Mouse (Mus musculus): ENCODE measurements around the gene Uchl3. TPM values are rescaled to one million over a fixed set of nuclear protein-coding genes. Genes with fewer than 3 reads are reported as not detected.

The Uchl3 gene
- polyA plus RNA-seq (2012; fragmentation: generic; extraction: Trizol): 38.9 TPM
- long read RNA-seq, experiment 1, partial matches to known transcripts: 3 of 109 reads
- long read RNA-seq, experiment 1, other reads (novel, unspliced or antisense): 102 of 109 reads
- long read RNA-seq, experiment 2, partial matches to known transcripts: 2 of 46 reads
- long read RNA-seq, experiment 2, other reads (novel, unspliced or antisense): 40 of 46 reads

- H3K79me3 ChIP-seq (ENCODE audit: low read depth): peaks cover 15% of the 10 kb centered on the region
- no peaks in the 10 kb centered on the region for H3K27me3 ChIP-seq (ENCODE audit: control insufficient read depth, insufficient read depth, insufficient read length)
- H3K36me3 ChIP-seq (ENCODE audit: control insufficient read depth, insufficient read depth): peaks cover 3% of the 10 kb centered on the region
- H3K4me3 ChIP-seq (ENCODE audit: insufficient read depth, poor library complexity, severe bottlenecking): peak within 1 kb of the TSS; percentile 83
- TF ChIP-seq USF1 (IDR thresholded peaks at IDR 0.05; ENCODE audit: low read depth): no peak
- peak; percentile 76 for TF ChIP-seq CTCF (IDR thresholded peaks at IDR 0.05; ENCODE audit: control insufficient read depth, insufficient read depth, insufficient read length)
- no peak for TF ChIP-seq MYOG (IDR thresholded peaks at IDR 0.05; ENCODE audit: control insufficient read depth, extremely low read depth, insufficient read length)
- TF ChIP-seq MAX (IDR thresholded peaks at IDR 0.05): peak; percentile 84
- no peak for TF ChIP-seq MYOD1 (IDR thresholded peaks at IDR 0.05; ENCODE audit: control insufficient read depth, insufficient read length, low read depth)
- no peak for TF ChIP-seq CEBPB (IDR thresholded peaks at IDR 0.05; ENCODE audit: low read depth)
- peak within 1 kb of the TSS; percentile 83 for H3ac ChIP-seq (ENCODE audit: control insufficient read depth, insufficient read length, low read depth)
- H3K79me2 ChIP-seq (ENCODE audit: control insufficient read depth, insufficient read depth): peaks cover 40% of the 10 kb centered on the region
Observed at GRCm38 (mm10) chr14:101653581-101654525, at the start of gene Uchl3. Gene Uchl3, plus strand, starts transcription at chr14:101653967.

- Histone ChIP-seq H3K79me3 (ENCODE audit: low read depth) (no peaks in the 10 kb centered on the region), H3K4me3 (ENCODE audit: insufficient read depth, poor library complexity, severe bottlenecking) (no peak overlapping the region), H3K36me3 (ENCODE audit: control insufficient read depth, insufficient read depth) (no peaks in the 10 kb centered on the region), H3K27me3 (ENCODE audit: control insufficient read depth, insufficient read depth, insufficient read length) (no peaks in the 10 kb centered on the region), H3ac (ENCODE audit: control insufficient read depth, insufficient read length, low read depth) (no peak overlapping the region), H3K79me2 (ENCODE audit: control insufficient read depth, insufficient read depth) (peaks cover 6% of the 10 kb centered on the region)
- no peak for TF ChIP-seq FOSL1 (IDR thresholded peaks at IDR 0.05; ENCODE audit: insufficient read depth, low read length, poor library complexity, severe bottlenecking)
- no peak for TF ChIP-seq CTCF (IDR thresholded peaks at IDR 0.05; ENCODE audit: control insufficient read depth, insufficient read depth, insufficient read length)
- TF ChIP-seq CEBPB (IDR thresholded peaks at IDR 0.05; ENCODE audit: low read depth): no peak
- TF ChIP-seq USF1 (IDR thresholded peaks at IDR 0.05; ENCODE audit: low read depth): no peak
- no peak for TF ChIP-seq MYOD1 (IDR thresholded peaks at IDR 0.05; ENCODE audit: control insufficient read depth, insufficient read length, low read depth)
- no peak for TF ChIP-seq MAX (IDR thresholded peaks at IDR 0.05)
Observed at GRCm38 (mm10) chr14:101605843-101606242, 47.9 kb upstream of the Uchl3 start.

- H3K79me3 ChIP-seq (ENCODE audit: low read depth): no peaks in the 10 kb centered on the region
- no peaks in the 10 kb centered on the region for H3K27me3 ChIP-seq (ENCODE audit: control insufficient read depth, insufficient read depth, insufficient read length)
- TF ChIP-seq CEBPB (IDR thresholded peaks at IDR 0.05; ENCODE audit: low read depth) (no peak), MYOD1 (IDR thresholded peaks at IDR 0.05; ENCODE audit: control insufficient read depth, insufficient read length, low read depth) (no peak), FOSL1 (IDR thresholded peaks at IDR 0.05; ENCODE audit: insufficient read depth, low read length, poor library complexity, severe bottlenecking) (no peak), USF1 (IDR thresholded peaks at IDR 0.05; ENCODE audit: low read depth) (no peak), MYOG (IDR thresholded peaks at IDR 0.05; ENCODE audit: control insufficient read depth, extremely low read depth, insufficient read length) (no peak), MAX (IDR thresholded peaks at IDR 0.05) (no peak), CTCF (IDR thresholded peaks at IDR 0.05; ENCODE audit: control insufficient read depth, insufficient read depth, insufficient read length) (no peak)
- no peaks in the 10 kb centered on the region for H3K36me3 ChIP-seq (ENCODE audit: control insufficient read depth, insufficient read depth)
- H3K79me2 ChIP-seq (ENCODE audit: control insufficient read depth, insufficient read depth): peaks cover 6% of the 10 kb centered on the region
- H3K4me3 ChIP-seq (ENCODE audit: insufficient read depth, poor library complexity, severe bottlenecking): peak overlapping the region; percentile 51
- peak overlapping the region; percentile 69 for H3ac ChIP-seq (ENCODE audit: control insufficient read depth, insufficient read length, low read depth)
Observed at GRCm38 (mm10) chr14:101607631-101608518, 45.9 kb upstream of the Uchl3 start.

- TF ChIP-seq USF1 (IDR thresholded peaks at IDR 0.05; ENCODE audit: low read depth) (no peak), CTCF (IDR thresholded peaks at IDR 0.05; ENCODE audit: control insufficient read depth, insufficient read depth, insufficient read length) (peak; percentile 84), MAX (IDR thresholded peaks at IDR 0.05) (no peak), CEBPB (IDR thresholded peaks at IDR 0.05; ENCODE audit: low read depth) (no peak)
- Histone ChIP-seq H3K4me3 (ENCODE audit: insufficient read depth, poor library complexity, severe bottlenecking) (peak within 1 kb of the TSS; percentile 51), H3K79me2 (ENCODE audit: control insufficient read depth, insufficient read depth) (peaks cover 6% of the 10 kb centered on the region), H3K36me3 (ENCODE audit: control insufficient read depth, insufficient read depth) (no peaks in the 10 kb centered on the region), H3K79me3 (ENCODE audit: low read depth) (no peaks in the 10 kb centered on the region), H3ac (ENCODE audit: control insufficient read depth, insufficient read length, low read depth) (peak within 1 kb of the TSS; percentile 69), H3K27me3 (ENCODE audit: control insufficient read depth, insufficient read depth, insufficient read length) (no peaks in the 10 kb centered on the region)
Observed at GRCm38 (mm10) chr14:101608519-101609368, 45.0 kb upstream of the Uchl3 start, which contains the start of gene Tbc1d4. Gene Tbc1d4, minus strand, starts transcription at chr14:101609191.

Data from C2C12 (cell line).